Mouse (Mus musculus): ENCODE data around the gene Lrrc57.

GRCm38 (mm10) chr2:120592227-120592626 lies 17.1 kb downstream of the Lrrc57 start:
- TF ChIP-seq CTCF (IDR thresholded peaks at IDR 0.05; ENCODE audit: extremely low read depth, insufficient read depth, low read length) (no peak), POLR2A (IDR thresholded peaks at IDR 0.05; ENCODE audit: extremely low read depth, insufficient read depth, low read length) (no peak)

All from cortical plate, adult 2 months (tissue).